Mouse (Mus musculus) retina, embryonic 14.5 days (tissue): Measurements from ENCODE around the gene Slc13a4.

Experiments used
- DNase-seq: peaks from one replicate; pipeline ENCODE4 v3.0.0-alpha.2; 2015; ENCODE audit warnings: low spot score

Slc13a4 gene

GRCm38 (mm10) chr6:35308037-35308436 lies at the start of gene Slc13a4:
TSS of gene Slc13a4 (minus strand) at chr6:35308131.
- DNase-seq: no peak

GRCm38 (mm10) chr6:35355320-35355719 lies 47.4 kb upstream of the Slc13a4 start:
- no peak for DNase-seq

- DNase-seq: peak; percentile 47
These were observed 46.7 kb upstream of the Slc13a4 start for GRCm38 (mm10) chr6:35354622-35354998.

GRCm38 (mm10) chr6:35353846-35354621 lies 46.1 kb upstream of the Slc13a4 start:
- DNase-seq: peak; percentile 59

- no peak for DNase-seq
These were observed 45.5 kb upstream of the Slc13a4 start for GRCm38 (mm10) chr6:35353416-35353815.

- no peak for DNase-seq
These were observed 44.9 kb upstream of the Slc13a4 start for GRCm38 (mm10) chr6:35352867-35353266.

GRCm38 (mm10) chr6:35351826-35352225 lies 43.9 kb upstream of the Slc13a4 start:
- no peak for DNase-seq

- no peak for DNase-seq
These were observed 41.9 kb upstream of the Slc13a4 start for GRCm38 (mm10) chr6:35349784-35350183.

GRCm38 (mm10) chr6:35338640-35339039 lies 30.7 kb upstream of the Slc13a4 start:
- peak; percentile 69 for DNase-seq

- no peak for DNase-seq
These were observed 29.9 kb upstream of the Slc13a4 start for GRCm38 (mm10) chr6:35337836-35338235.

GRCm38 (mm10) chr6:35335452-35335851 lies 27.5 kb upstream of the Slc13a4 start:
- no peak for DNase-seq

- DNase-seq: no peak
These were observed 26.3 kb upstream of the Slc13a4 start for GRCm38 (mm10) chr6:35334278-35334677.

GRCm38 (mm10) chr6:35333632-35334031 lies 25.7 kb upstream of the Slc13a4 start:
- DNase-seq: no peak

GRCm38 (mm10) chr6:35330834-35331233 lies 22.9 kb upstream of the Slc13a4 start:
- no peak for DNase-seq

GRCm38 (mm10) chr6:35329956-35330355 lies 22.0 kb upstream of the Slc13a4 start:
- no peak for DNase-seq

- DNase-seq: no peak
These were observed 18.2 kb upstream of the Slc13a4 start, which contains the start of gene Fam180a for GRCm38 (mm10) chr6:35326111-35326515. TSS of gene Fam180a (minus strand) at chr6:35326141.

- DNase-seq: no peak
These were observed 16.4 kb upstream of the Slc13a4 start for GRCm38 (mm10) chr6:35324306-35324705.

GRCm38 (mm10) chr6:35323046-35323445 lies 15.1 kb upstream of the Slc13a4 start:
- no peak for DNase-seq

- no peak for DNase-seq
These were observed 13.2 kb upstream of the Slc13a4 start for GRCm38 (mm10) chr6:35321105-35321504.

- no peak for DNase-seq
These were observed 11.9 kb upstream of the Slc13a4 start for GRCm38 (mm10) chr6:35319850-35320249.

GRCm38 (mm10) chr6:35313520-35313919 lies 5.6 kb upstream of the Slc13a4 start:
- DNase-seq: no peak

- DNase-seq: no peak
These were observed 1.5 kb upstream of the Slc13a4 start for GRCm38 (mm10) chr6:35309406-35309805.

- no peak for DNase-seq
These were observed 795 bp downstream of the Slc13a4 start for GRCm38 (mm10) chr6:35307136-35307535.

- DNase-seq: no peak
These were observed 4.5 kb downstream of the Slc13a4 start for GRCm38 (mm10) chr6:35303355-35303900.
